Mouse (Mus musculus): ENCODE measurements around the gene Arel1. TPM values are rescaled to one million over a fixed set of nuclear protein-coding genes. Genes with fewer than 3 reads are reported as not detected.
A peak's percentile ranks its signal among the peaks of the same experiment; 100 is the strongest.

The Arel1 gene
- total and polyA plus RNA-seq, 2 experiments from 2014 or later: 12.1 to 38.8 TPM

DNA sequence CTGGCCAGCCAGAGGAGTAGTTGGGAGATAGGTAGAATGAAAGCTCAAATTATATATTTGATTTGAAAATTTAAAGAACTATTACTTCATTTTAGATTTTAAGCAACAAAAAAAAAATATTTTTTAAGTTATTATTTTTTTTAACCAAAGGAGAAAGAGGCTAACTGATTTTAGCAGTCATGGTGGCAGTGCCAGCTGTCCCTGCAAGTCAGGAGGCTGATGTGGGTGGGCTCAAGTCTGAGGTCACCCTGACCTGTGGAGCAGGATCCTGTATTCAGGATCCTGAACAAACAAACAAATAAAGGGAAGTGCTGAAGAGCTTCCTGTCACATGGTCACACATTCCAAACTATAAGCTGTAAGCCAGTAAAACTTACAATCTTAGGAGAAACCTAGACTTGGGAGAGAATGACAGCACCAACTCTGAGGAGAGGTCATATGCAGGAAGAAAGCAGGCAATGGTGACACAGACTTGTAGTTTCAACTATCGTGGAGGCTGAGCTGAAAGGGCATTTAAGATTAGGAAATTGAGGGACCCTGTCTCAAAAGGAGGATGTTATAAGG, 11.8 kb downstream of the Arel1 start:
- no peaks in the 10 kb centered on the region for H3K4me1 ChIP-seq (ENCODE audit: control insufficient read depth, insufficient read depth)
- H3K36me3 ChIP-seq (replicated peaks; ENCODE audit: control insufficient read depth, insufficient read depth, low read length): peaks cover 2% of the 10 kb centered on the region; the same call in 1 of the 2 replicates
- H3K27me3 ChIP-seq (ENCODE audit: control insufficient read depth, insufficient read depth, low read length): no peaks in the 10 kb centered on the region
- H3K27ac ChIP-seq (ENCODE audit: low read depth): no peak overlapping the region
- TF ChIP-seq CTCF (IDR thresholded peaks at IDR 0.05; ENCODE audit: low read depth): no peak
- TF ChIP-seq EP300 (IDR thresholded peaks at IDR 0.05; ENCODE audit: low read depth): no peak
- DNase-seq (ENCODE audit: low spot score) (no peak), ATAC-seq (ENCODE audit: insufficient read depth, low read depth) (no peak)
- no peak overlapping the region for H3K9ac ChIP-seq (replicated peaks; ENCODE audit: low read depth, low read length)
- no peak overlapping the region for H3K4me2 ChIP-seq (ENCODE audit: low read depth, low read length)
- H3K9me3 ChIP-seq (replicated peaks; ENCODE audit: control insufficient read depth, low read length): no peaks in the 10 kb centered on the region
- WGBS: 62% methylated on average over 1 of the region's 1 CpGs
- no peak overlapping the region for H3K4me3 ChIP-seq (ENCODE audit: low read depth, low read length)

DNA sequence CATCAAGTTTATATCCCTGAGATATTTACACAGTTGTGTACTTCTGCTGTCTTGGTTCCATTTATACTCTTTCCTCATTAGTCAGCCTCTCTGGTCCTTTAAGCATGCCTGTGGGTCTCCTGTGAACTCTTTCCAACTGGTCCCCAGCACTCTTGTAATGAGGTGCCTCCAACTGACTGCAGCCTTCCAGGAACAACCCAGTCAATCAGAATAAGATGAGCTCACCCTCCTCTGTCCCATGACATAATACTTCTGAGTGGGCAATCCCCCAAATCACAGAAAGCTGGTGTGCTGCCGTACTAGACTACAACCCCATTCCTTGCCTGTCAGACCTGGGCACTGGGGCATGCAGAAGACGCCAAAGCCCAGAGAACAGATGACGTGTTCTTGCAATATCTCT, 14.4 kb downstream of the Arel1 start:
- WGBS: 87% methylated on average over 3 of the region's 3 CpGs
- Histone ChIP-seq H3K36me3 (replicated peaks; ENCODE audit: control insufficient read depth, insufficient read depth, low read length) (no peaks in the 10 kb centered on the region), H3K27ac (ENCODE audit: low read depth) (no peak overlapping the region), H3K4me2 (ENCODE audit: low read depth, low read length) (no peak overlapping the region), H3K4me1 (ENCODE audit: control insufficient read depth, insufficient read depth) (0 out of 2 replicates have a peak, but pooled peaks cover 4% of the 10 kb centered on the region), H3K27me3 (ENCODE audit: control insufficient read depth, insufficient read depth, low read length) (no peaks in the 10 kb centered on the region), H3K9me3 (replicated peaks; ENCODE audit: control insufficient read depth, low read length) (no peaks in the 10 kb centered on the region), H3K9ac (replicated peaks; ENCODE audit: low read depth, low read length) (no peak overlapping the region), H3K4me3 (ENCODE audit: low read depth, low read length) (no peak overlapping the region)
- DNase-seq (ENCODE audit: low spot score): no peak
- no peak for TF ChIP-seq EP300 (IDR thresholded peaks at IDR 0.05; ENCODE audit: low read depth)
- no peak for TF ChIP-seq CTCF (IDR thresholded peaks at IDR 0.05; ENCODE audit: low read depth)
- no peak for ATAC-seq (ENCODE audit: insufficient read depth, low read depth)

GRCm38 (mm10) chr12:84952351-84952750, 18.3 kb downstream of the Arel1 start:
- peak overlapping the region; percentile 39 for H3K27ac ChIP-seq (ENCODE audit: low read depth)
- no peak for ATAC-seq (ENCODE audit: insufficient read depth, low read depth)
- H3K9ac ChIP-seq (replicated peaks; ENCODE audit: low read depth, low read length): no peak overlapping the region
- H3K4me2 ChIP-seq (ENCODE audit: low read depth, low read length): no peak overlapping the region
- TF ChIP-seq CTCF (IDR thresholded peaks at IDR 0.05; ENCODE audit: low read depth) (no peak), EP300 (IDR thresholded peaks at IDR 0.05; ENCODE audit: low read depth) (no peak)
- no peaks in the 10 kb centered on the region for H3K27me3 ChIP-seq (ENCODE audit: control insufficient read depth, insufficient read depth, low read length)
- peaks cover 29% of the 10 kb centered on the region for H3K4me1 ChIP-seq (ENCODE audit: control insufficient read depth, insufficient read depth)
- peaks cover 7% of the 10 kb centered on the region for H3K36me3 ChIP-seq (replicated peaks; ENCODE audit: control insufficient read depth, insufficient read depth, low read length)
- no peaks in the 10 kb centered on the region for H3K9me3 ChIP-seq (replicated peaks; ENCODE audit: control insufficient read depth, low read length)
- WGBS: 73% methylated on average over 1 of the region's 1 CpGs
- H3K4me3 ChIP-seq (ENCODE audit: low read depth, low read length): no peak overlapping the region
- no peak for DNase-seq (ENCODE audit: low spot score)

DNA sequence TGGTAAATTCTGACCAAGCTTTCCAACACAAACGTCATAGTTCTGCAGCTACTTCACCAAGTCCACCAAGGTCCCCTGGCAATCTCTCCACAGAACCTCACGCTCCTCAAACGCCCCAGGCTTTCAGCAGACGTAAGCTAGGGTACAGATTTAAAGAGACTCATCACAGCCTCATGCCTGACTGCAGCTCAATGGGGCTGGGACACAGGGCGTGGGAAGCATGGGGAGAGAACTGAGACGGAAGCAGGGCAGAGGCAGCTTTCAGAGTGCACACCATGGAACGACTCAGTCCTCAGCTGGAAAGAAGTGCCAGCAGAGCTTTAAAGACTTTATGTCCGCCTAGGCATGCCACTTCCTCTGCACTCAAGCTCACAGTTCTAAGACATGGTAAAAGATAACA, 19.2 kb downstream of the Arel1 start:
- peak overlapping the region; percentile 39 for H3K27ac ChIP-seq (ENCODE audit: low read depth)

DNA sequence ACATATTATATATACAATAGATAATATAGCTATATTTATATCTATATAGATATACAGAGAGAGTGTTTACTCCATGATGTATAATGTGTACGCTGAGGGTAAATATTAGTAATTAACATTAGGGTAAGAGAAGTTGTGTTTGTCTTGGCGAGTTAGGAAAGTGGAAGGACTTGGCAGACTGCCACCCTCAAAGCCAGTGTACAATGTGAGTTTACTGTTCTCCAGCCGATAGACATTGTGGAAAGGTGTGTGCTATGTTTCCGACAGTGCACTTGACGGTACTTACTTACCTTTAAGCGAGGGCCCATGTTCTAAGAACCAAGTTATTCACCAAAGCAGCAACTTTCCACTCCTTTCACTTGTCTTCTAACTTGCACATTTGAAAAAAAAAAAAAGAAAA, 19.9 kb downstream of the Arel1 start:
- H3K4me1 ChIP-seq (ENCODE audit: control insufficient read depth, insufficient read depth): peaks cover 29% of the 10 kb centered on the region
- H3K36me3 ChIP-seq (replicated peaks; ENCODE audit: control insufficient read depth, insufficient read depth, low read length): peaks cover 15% of the 10 kb centered on the region
- 0 out of 2 replicates have a peak overlapping the region, but pooled peaks have one; percentile 39 for H3K27ac ChIP-seq (ENCODE audit: low read depth)
- TF ChIP-seq CTCF (IDR thresholded peaks at IDR 0.05; ENCODE audit: low read depth) (no peak), EP300 (IDR thresholded peaks at IDR 0.05; ENCODE audit: low read depth) (no peak)
- no peaks in the 10 kb centered on the region for H3K9me3 ChIP-seq (replicated peaks; ENCODE audit: control insufficient read depth, low read length)
- H3K4me3 ChIP-seq (ENCODE audit: low read depth, low read length): no peak overlapping the region
- no peaks in the 10 kb centered on the region for H3K27me3 ChIP-seq (ENCODE audit: control insufficient read depth, insufficient read depth, low read length)
- DNase-seq (ENCODE audit: low spot score) (no peak), ATAC-seq (ENCODE audit: insufficient read depth, low read depth) (no peak)
- 47% methylated on average over 6 of the region's 6 CpGs for WGBS
- no peak overlapping the region for H3K9ac ChIP-seq (replicated peaks; ENCODE audit: low read depth, low read length)
- H3K4me2 ChIP-seq (ENCODE audit: low read depth, low read length): no peak overlapping the region

More for the DNA sequence above, 19.2 kb downstream of the Arel1 start:
- Histone ChIP-seq H3K4me3 (ENCODE audit: low read depth, low read length) (no peak overlapping the region), H3K4me2 (ENCODE audit: low read depth, low read length) (no peak overlapping the region), H3K9ac (replicated peaks; ENCODE audit: low read depth, low read length) (no peak overlapping the region), H3K4me1 (ENCODE audit: control insufficient read depth, insufficient read depth) (peaks cover 29% of the 10 kb centered on the region), H3K36me3 (replicated peaks; ENCODE audit: control insufficient read depth, insufficient read depth, low read length) (peaks cover 12% of the 10 kb centered on the region), H3K9me3 (replicated peaks; ENCODE audit: control insufficient read depth, low read length) (no peaks in the 10 kb centered on the region), H3K27me3 (ENCODE audit: control insufficient read depth, insufficient read depth, low read length) (no peaks in the 10 kb centered on the region)
- WGBS: 52% methylated on average over 8 of the region's 8 CpGs
- ATAC-seq (ENCODE audit: insufficient read depth, low read depth) (no peak), DNase-seq (ENCODE audit: low spot score) (no peak)
- no peak for TF ChIP-seq CTCF (IDR thresholded peaks at IDR 0.05; ENCODE audit: low read depth)
- no peak for TF ChIP-seq EP300 (IDR thresholded peaks at IDR 0.05; ENCODE audit: low read depth)
